Mouse (Mus musculus) megakaryocyte, adult 5-6 weeks (primary cell): Measurements from ENCODE around the gene Llcfc1. TPM values are rescaled to one million over a fixed set of nuclear protein-coding genes. Genes with fewer than 3 reads are reported as not detected.

Source experiments
- ATAC-seq: 2 replicates; pipeline ENCODE4 v1.8.0; 2016; ENCODE audit warnings: mild to moderate bottlenecking, inconsistent platforms; ENCODE audit not compliant: poor library complexity, severe bottlenecking
- total RNA-seq, 2 experiments: library from RNA; stranded (forward) in 1 of 2; stranded (reverse) in 1 of 2; fragments of 153-499, 151-499 nt in 1 of 2; fragments of 221-1000, 200-1000 nt in 1 of 2; gene quantifications; 2 replicates each; pipeline versions ENCODE4 v1.2.3 to v1.2.4; 2015 to 2017

Llcfc1 gene
- total RNA-seq, 2 experiments from 2014 or later: not detected

GRCm38 (mm10) chr6:41701245-41701644, 17.0 kb downstream of the Llcfc1 start:
- no peak for ATAC-seq

- peak; percentile 37; the same call in 1 of the 2 replicates for ATAC-seq
Observed at GRCm38 (mm10) chr6:41702928-41703327, 18.7 kb downstream of the Llcfc1 start.

GRCm38 (mm10) chr6:41704123-41704522, 19.9 kb downstream of the Llcfc1 start, which contains the start of gene Kel:
Kel (minus strand) TSS chr6:41704339.
- peak; percentile 56 for ATAC-seq

GRCm38 (mm10) chr6:41706275-41706674, 22.0 kb downstream of the Llcfc1 start:
- 0 out of 2 replicates have a peak, but pooled peaks have one; percentile 31 for ATAC-seq

GRCm38 (mm10) chr6:41710281-41710680, 26.1 kb downstream of the Llcfc1 start:
- ATAC-seq: no peak

- ATAC-seq: no peak
Observed at GRCm38 (mm10) chr6:41721430-41721829, 37.2 kb downstream of the Llcfc1 start.

DNA sequence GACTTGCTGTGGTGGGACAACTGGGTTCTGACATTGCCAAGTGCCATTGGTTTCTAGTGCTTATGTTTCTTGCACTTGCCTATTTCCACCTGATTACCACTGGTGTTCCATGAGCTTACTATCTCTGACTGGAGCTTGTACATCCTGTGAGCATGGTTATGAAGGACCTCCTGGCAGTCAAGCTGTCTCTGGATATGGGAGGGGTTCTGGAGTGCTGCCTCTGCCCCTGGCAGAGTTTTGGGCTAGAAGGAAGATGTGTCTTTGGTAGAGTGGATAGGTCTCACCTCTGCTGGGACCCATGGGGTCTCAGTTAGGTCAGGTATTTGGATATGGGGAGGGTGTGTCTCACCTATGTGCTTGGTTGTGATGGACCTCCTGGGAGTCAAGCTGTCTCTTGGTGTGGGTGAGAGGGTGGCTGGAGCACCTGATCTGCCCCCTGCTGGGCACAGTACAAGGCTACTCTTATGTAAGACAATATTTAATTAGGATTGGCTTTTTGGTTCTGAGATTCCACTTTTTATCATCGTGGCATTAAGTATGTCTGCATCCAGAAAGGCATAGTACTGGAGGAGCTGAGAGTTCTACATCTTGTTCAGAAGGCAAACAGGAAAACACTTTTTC, 43.9 kb downstream of the Llcfc1 start:
- ATAC-seq: no peak

GRCm38 (mm10) chr6:41734719-41735470, 50.7 kb downstream of the Llcfc1 start:
- no peak for ATAC-seq

Other genes starting within 250 kb of the Llcfc1 start
- not detected in 2 replicates for gene Gm10334, start 238.3 kb upstream of the Llcfc1 start, total RNA-seq (2015)
- not detected in 2 replicates for gene Gm10334, start 238.3 kb upstream of the Llcfc1 start, total RNA-seq (2017)
- gene Prss1, start 225.5 kb upstream of the Llcfc1 start, total RNA-seq (2015): not detected in 2 replicates
- not detected in 2 replicates for gene Prss1, start 225.5 kb upstream of the Llcfc1 start, total RNA-seq (2017)
- gene Prss2, start 162.6 kb upstream of the Llcfc1 start, total RNA-seq (2015): 0.41 TPM in 1 of 2 replicates, not detected in the other
- not detected in 2 replicates for gene Prss2, start 162.6 kb upstream of the Llcfc1 start, total RNA-seq (2017)
- 0.67 and 1.3 TPM in 2 replicates for gene Ephb6, start 78.9 kb upstream of the Llcfc1 start, total RNA-seq (2015)
- gene Ephb6, start 78.9 kb upstream of the Llcfc1 start, total RNA-seq (2017): 1.2 and 2.0 TPM in 2 replicates
- gene Trpv6, start 48.0 kb upstream of the Llcfc1 start, total RNA-seq (2015): not detected in 2 replicates
- gene Trpv6, start 48.0 kb upstream of the Llcfc1 start, total RNA-seq (2017): not detected in 2 replicates
- gene Trpv5, start 3.7 kb upstream of the Llcfc1 start, total RNA-seq (2015): not detected in 2 replicates
- not detected in 2 replicates for gene Trpv5, start 3.7 kb upstream of the Llcfc1 start, total RNA-seq (2017)
- 1.3 and 11.0 TPM in 2 replicates for gene Kel, start 19.9 kb downstream of the Llcfc1 start, total RNA-seq (2015)
- 0.99 and 3.1 TPM in 2 replicates for gene Kel, start 19.9 kb downstream of the Llcfc1 start, total RNA-seq (2017)
- gene Olfr459, start 90.7 kb downstream of the Llcfc1 start, total RNA-seq (2015): not detected in 2 replicates
- gene Olfr459, start 90.7 kb downstream of the Llcfc1 start, total RNA-seq (2017): not detected in 2 replicates
- not detected in 2 replicates for gene Pip, start 163.1 kb downstream of the Llcfc1 start, total RNA-seq (2015)
- not detected in 2 replicates for gene Pip, start 163.1 kb downstream of the Llcfc1 start, total RNA-seq (2017)
- gene Sval2, start 168.6 kb downstream of the Llcfc1 start, total RNA-seq (2015): not detected in 2 replicates
- not detected in 2 replicates for gene Sval2, start 168.6 kb downstream of the Llcfc1 start, total RNA-seq (2017)